Mouse (Mus musculus) intestine, embryonic 14.5 days (tissue): ENCODE measurements around the gene Zfp386. TPM values are rescaled to one million over a fixed set of nuclear protein-coding genes. Genes with fewer than 3 reads are reported as not detected.

Experiments used
- ATAC-seq: fragments of 200-750 bp; cut with Nextera tagmentation; replicated peaks from 2 replicates; pipeline ENCODE4 v1.8.0; 2017; ENCODE audit warnings: low read depth, moderate number of reproducible peaks, moderate TSS enrichment, moderate library complexity; ENCODE audit not compliant: low FRiP score, low TSS enrichment
- DNase-seq: peaks from one replicate; pipeline ENCODE4 v3.0.0-alpha.2; 2018; ENCODE audit warnings: low spot score
- H3K27ac ChIP-seq: fragments of 300-500 bp; sonication (generic); 2 replicates; pipeline ENCODE4 v1.5.1; 2014; ENCODE audit warnings: low read depth, mild to moderate bottlenecking, control low read depth
- H3K27me3 ChIP-seq: fragments of 300-500 bp; sonication (generic); replicated peaks from 2 replicates; pipeline ENCODE4 v1.6.1; 2014; ENCODE audit warnings: low read length, control low read depth; ENCODE audit not compliant: control insufficient read depth, insufficient read depth
- H3K36me3 ChIP-seq: fragments of 300-500 bp; sonication (generic); 2 replicates; pipeline ENCODE4 v1.6.1; 2014; ENCODE audit warnings: low read length, control low read depth; ENCODE audit not compliant: control insufficient read depth, insufficient read depth
- H3K4me1 ChIP-seq: fragments of 300-500 bp; sonication (generic); replicated peaks from 2 replicates; pipeline ENCODE4 v1.6.1; 2014; ENCODE audit warnings: low read length, control low read depth, mixed read lengths; ENCODE audit not compliant: control insufficient read depth, insufficient read depth
- H3K4me2 ChIP-seq: fragments of 300-500 bp; sonication (generic); 2 replicates; pipeline ENCODE4 v1.6.1; 2014; ENCODE audit warnings: low read length
- H3K4me3 ChIP-seq: fragments of 300-500 bp; sonication (generic); 2 replicates; pipeline ENCODE4 v1.5.1; 2014; ENCODE audit warnings: low read depth, low read length, control low read depth, mixed read lengths
- H3K9ac ChIP-seq: fragments of 300-500 bp; sonication (generic); 2 replicates; pipeline ENCODE4 v1.6.1; 2014; ENCODE audit warnings: mild to moderate bottlenecking, low read length
- H3K9me3 ChIP-seq: fragments of 300-500 bp; sonication (generic); 2 replicates; pipeline ENCODE4 v1.6.1; 2016; ENCODE audit warnings: low read length, control low read depth; ENCODE audit not compliant: control insufficient read depth
- WGBS: fragments of 180-500 bp; shearing (Covaris S2); extraction: QIAGEN DNeasy Blood & Tissue Kit; methylation state at CpG from one replicate; pipeline ENCODE4 v1.1.7; 2014; 5-methylcytosine and 5-hydroxymethylcytosine counted together
- polyA plus RNA-seq: library from polyadenylated mRNA; unstranded; fragments of >200 nt; fragmentation: Nextera tagmentation; extraction: Ambion mirVana; gene quantifications from 2 replicates; pipeline ENCODE4 v1.2.1, GENCODE M21; 2014

Zfp386 gene
- polyA plus RNA-seq, 1 experiment from 2014 or later: 42.7 TPM

DNA sequence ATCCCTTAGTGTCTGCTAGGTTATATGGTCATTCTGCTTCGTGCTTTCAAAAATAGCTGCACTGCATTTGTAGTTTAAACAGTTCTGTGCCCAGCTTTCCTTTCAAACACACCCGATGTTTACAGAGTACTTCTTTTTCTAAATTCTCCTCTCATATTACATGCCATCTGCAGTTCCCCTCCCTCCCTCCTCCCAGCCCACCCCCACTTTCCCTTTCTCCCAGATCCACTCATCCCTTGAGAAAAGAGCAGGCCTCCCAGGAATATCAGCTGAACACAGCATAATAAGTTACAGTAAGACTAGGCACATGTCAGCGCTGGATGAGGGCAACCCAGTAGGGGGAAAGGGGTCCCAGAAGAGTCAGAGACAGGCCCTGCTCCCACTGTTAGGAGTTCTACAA, 1.7 kb downstream of the Zfp386 start:
- peak overlapping the region; percentile 93; the same call in 1 of the 2 replicates for H3K9ac ChIP-seq
- H3K27me3 ChIP-seq: no peaks in the 10 kb centered on the region
- no peak overlapping the region for H3K27ac ChIP-seq
- H3K4me1 ChIP-seq: peaks cover 11% of the 10 kb centered on the region; the same call in 1 of the 2 replicates
- ATAC-seq: no peak
- H3K9me3 ChIP-seq: no peaks in the 10 kb centered on the region
- no peak for DNase-seq
- WGBS: 46% methylated on average over 3 of the region's 3 CpGs
- H3K4me2 ChIP-seq: peak overlapping the region; percentile 60
- peaks cover 11% of the 10 kb centered on the region for H3K36me3 ChIP-seq
- H3K4me3 ChIP-seq: peak overlapping the region; percentile 75

DNA sequence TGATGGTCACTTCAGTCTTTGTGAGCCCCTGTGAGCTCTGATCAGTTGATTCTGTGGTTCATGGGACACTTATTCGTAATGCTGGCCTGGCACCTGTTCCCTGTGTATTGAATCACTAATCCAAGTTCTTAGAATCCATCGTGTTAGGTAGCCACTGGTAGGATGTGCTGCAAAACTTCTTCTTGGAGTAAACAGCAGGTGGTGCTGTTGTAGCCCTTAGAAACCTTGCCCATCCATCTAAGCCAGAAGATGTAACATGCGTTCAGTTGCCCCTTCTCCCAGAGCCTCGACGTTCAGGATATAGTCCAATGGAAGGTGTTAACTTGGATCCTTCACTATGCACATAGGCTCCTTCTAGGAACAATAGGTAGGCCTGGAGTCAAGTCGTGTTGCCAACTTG, 2.2 kb downstream of the Zfp386 start:
- Histone ChIP-seq H3K4me1 (peaks cover 11% of the 10 kb centered on the region; the same call in 1 of the 2 replicates), H3K27me3 (no peaks in the 10 kb centered on the region), H3K4me2 (no peak overlapping the region), H3K9me3 (no peaks in the 10 kb centered on the region), H3K4me3 (no peak overlapping the region), H3K9ac (no peak overlapping the region), H3K36me3 (peaks cover 16% of the 10 kb centered on the region), H3K27ac (no peak overlapping the region)
- ATAC-seq (no peak), DNase-seq (no peak)
- 83% methylated on average over 6 of the region's 6 CpGs for WGBS

DNA sequence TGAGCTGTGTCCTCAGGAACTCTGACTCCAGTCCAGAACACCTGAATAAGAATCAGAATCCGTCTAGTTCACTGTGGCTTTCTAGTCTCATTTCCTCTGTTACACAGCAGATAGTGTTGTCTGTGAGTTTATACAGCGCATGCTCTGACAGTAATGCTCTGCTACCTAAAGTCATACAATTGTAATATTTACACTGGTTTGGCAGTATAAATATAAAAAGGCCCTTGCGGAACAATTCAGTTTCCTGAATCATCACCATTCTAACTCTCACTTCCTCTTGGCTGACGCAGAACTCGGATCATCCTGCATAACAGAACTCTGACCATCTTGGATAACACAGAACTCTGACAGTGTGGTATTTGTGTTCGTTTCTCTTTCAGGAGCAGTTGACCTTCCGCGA, 6.8 kb downstream of the Zfp386 start:
- peaks cover 56% of the 10 kb centered on the region for H3K36me3 ChIP-seq
- 94% methylated on average over 8 of the region's 8 CpGs for WGBS

DNA sequence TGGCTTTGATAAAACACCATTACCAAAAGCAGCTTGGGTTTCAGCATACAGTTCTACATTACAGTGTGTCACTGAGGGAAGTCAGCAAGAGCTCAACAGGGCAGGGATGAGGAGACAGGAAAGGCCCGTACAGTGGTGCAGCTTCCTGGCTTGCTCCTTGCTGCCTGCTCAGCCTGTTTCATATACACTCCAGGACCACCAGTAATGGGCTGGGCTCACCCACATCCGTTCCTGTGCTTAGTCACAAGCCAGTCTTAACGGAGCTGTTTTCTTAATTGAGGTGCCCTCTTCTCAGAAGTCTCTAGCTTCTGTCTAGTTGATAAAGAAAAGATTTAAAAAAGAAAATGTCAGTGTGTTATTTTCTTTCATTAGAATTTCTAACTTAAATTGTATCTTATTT, 8.6 kb downstream of the Zfp386 start:
- H3K27ac ChIP-seq: no peak overlapping the region
- no peak overlapping the region for H3K4me2 ChIP-seq
- no peak overlapping the region for H3K9ac ChIP-seq
- peaks cover 68% of the 10 kb centered on the region for H3K36me3 ChIP-seq
- peaks cover 27% of the 10 kb centered on the region for H3K9me3 ChIP-seq
- 92% methylated on average over 3 of the region's 3 CpGs for WGBS
- H3K4me3 ChIP-seq: no peak overlapping the region
- DNase-seq: no peak
- no peaks in the 10 kb centered on the region for H3K27me3 ChIP-seq
- ATAC-seq: no peak
- H3K4me1 ChIP-seq: no peaks in the 10 kb centered on the region

More for the DNA sequence above, 6.8 kb downstream of the Zfp386 start:
- Histone ChIP-seq H3K27me3 (no peaks in the 10 kb centered on the region), H3K4me2 (no peak overlapping the region), H3K27ac (no peak overlapping the region), H3K9ac (no peak overlapping the region), H3K4me1 (peaks cover under 1% of the 10 kb centered on the region; the same call in 1 of the 2 replicates), H3K9me3 (peaks cover 12% of the 10 kb centered on the region), H3K4me3 (no peak overlapping the region)
- ATAC-seq (no peak), DNase-seq (no peak)

DNA sequence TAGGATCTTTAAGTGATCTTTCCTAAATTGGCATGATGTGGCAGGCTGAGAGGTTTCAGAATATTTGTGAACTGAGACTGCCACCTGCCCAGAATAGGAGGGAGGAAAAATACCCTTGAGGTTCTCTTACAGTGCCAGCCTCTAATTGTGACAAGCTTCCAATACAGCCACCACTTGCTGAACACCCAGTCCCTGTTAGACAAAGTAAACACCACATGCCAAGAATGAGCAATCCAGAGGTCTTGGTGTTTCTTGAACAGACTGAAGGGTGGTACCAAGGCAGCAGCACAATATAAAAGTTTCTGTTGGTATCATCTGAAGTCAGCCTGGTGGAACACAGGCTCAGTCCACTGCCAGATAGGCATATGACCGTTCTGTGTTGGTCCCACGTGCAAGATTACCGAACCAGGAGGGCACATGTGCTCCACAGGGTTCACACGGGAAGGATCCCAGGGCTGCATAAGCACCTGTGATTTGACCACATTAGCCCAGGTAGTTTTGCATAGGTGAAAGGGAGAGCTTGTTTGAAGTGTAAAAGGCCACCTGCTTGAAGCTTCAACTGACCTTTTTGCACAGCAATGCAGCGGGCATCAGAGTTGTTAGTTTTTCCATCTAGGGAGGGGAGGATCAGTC, 14.2 kb downstream of the Zfp386 start:
- DNase-seq: no peak
- Histone ChIP-seq H3K9me3 (peaks cover 37% of the 10 kb centered on the region), H3K27me3 (no peaks in the 10 kb centered on the region), H3K9ac (no peak overlapping the region), H3K4me2 (no peak overlapping the region), H3K4me1 (no peaks in the 10 kb centered on the region), H3K4me3 (no peak overlapping the region), H3K27ac (no peak overlapping the region), H3K36me3 (peaks cover 40% of the 10 kb centered on the region)
- no peak for ATAC-seq
- 95% methylated on average over 5 of the region's 5 CpGs for WGBS

DNA sequence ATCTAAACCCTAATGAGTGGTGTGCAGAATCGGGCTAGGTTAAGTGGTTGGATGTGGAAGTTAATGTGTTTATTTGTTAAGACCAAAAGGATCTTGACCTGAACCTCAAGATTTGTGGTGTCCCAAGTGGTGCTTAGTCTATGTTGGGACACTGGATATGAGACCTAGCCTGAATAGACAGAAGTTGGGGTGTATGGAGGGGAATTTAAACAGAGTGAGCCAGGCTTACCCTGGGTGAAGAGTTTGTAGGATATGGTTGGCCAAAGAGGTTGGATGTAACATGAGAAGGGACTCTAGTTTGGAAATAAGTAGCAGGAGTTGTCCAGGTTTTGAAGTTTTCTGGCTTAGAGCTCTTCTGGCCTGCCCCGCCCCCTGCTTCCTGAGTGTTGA, 14.7 kb downstream of the Zfp386 start:
- ATAC-seq: no peak
- Histone ChIP-seq H3K4me1 (no peaks in the 10 kb centered on the region), H3K9me3 (peaks cover 37% of the 10 kb centered on the region)

DNA sequence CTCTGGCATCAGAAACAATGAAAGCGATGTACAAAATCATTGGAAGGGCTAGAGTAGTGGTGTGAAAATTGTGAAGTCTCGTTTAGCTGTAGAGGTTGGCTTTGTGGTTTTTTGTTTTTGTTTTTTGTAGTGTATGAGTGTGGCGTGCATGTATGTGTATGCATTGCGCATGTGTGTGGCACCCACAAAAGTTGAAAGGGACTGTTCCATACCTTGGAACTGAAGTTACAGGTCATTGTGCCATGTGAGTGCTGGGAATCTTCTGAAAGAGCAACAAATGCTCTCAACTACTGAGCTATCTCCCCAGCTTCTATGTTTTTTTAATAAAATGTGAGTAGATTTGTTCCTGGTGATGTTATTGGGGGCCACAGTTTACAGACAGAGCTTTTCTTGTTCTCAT, 15.5 kb downstream of the Zfp386 start:
- ATAC-seq (no peak), DNase-seq (no peak)
- peaks cover 29% of the 10 kb centered on the region for H3K36me3 ChIP-seq
- no peak overlapping the region for H3K9ac ChIP-seq
- peaks cover 37% of the 10 kb centered on the region for H3K9me3 ChIP-seq
- 98% methylated on average over 4 of the region's 4 CpGs for WGBS
- no peaks in the 10 kb centered on the region for H3K4me1 ChIP-seq
- H3K4me2 ChIP-seq: no peak overlapping the region
- H3K27ac ChIP-seq: no peak overlapping the region
- H3K27me3 ChIP-seq: no peaks in the 10 kb centered on the region
- H3K4me3 ChIP-seq: no peak overlapping the region

More for the DNA sequence above, 14.7 kb downstream of the Zfp386 start:
- no peak overlapping the region for H3K4me2 ChIP-seq
- H3K4me3 ChIP-seq: no peak overlapping the region
- no peak for DNase-seq
- H3K36me3 ChIP-seq: peaks cover 35% of the 10 kb centered on the region
- H3K27ac ChIP-seq: no peak overlapping the region
- no peaks in the 10 kb centered on the region for H3K27me3 ChIP-seq
- no peak overlapping the region for H3K9ac ChIP-seq
- WGBS: 94% methylated on average over 2 of the region's 2 CpGs

DNA sequence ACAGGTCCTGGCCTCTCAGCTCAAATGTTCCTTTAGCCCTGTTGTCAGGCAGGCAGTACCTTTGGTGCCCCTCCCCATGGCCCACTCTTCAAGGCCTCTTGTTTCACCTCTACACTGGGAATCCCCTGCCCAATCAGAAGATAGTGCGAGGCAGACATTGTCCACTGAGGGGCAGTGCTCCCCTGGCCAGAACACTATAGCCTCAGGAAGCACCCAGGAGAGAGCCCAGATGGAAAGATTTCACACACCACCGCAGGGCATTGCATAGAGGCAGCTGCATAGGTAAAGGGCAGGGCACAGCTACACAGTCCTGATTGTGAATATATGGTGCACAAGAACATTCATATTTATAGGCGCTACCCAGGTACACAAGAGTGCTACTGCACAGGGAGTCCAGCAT, 23.5 kb downstream of the Zfp386 start:
- WGBS: 21% methylated on average over 3 of the region's 3 CpGs
- Histone ChIP-seq H3K4me2 (no peak overlapping the region), H3K27me3 (0 out of 2 replicates have a peak, but pooled peaks cover 5% of the 10 kb centered on the region), H3K4me3 (no peak overlapping the region), H3K9me3 (no peaks in the 10 kb centered on the region), H3K36me3 (no peaks in the 10 kb centered on the region), H3K9ac (no peak overlapping the region), H3K4me1 (no peaks in the 10 kb centered on the region), H3K27ac (no peak overlapping the region)
- peak; percentile 78 for ATAC-seq
- peak; percentile 66 for DNase-seq
